In genomic region chr11:95842953-95843352, GRCm38 (mm10) we compare ENCODE assay signal across 10 mouse cellular contexts. TPM values are rescaled to one million over a fixed set of nuclear protein-coding genes. Genes with fewer than 3 reads are reported as not detected.
DNase-seq lines count a peak whose midpoint lies in the region; ATAC-seq and TF ChIP-seq lines count a peak whose summit lies in the region.
"Had no signal": no experiment of that assay in that cellular context is flagged by ENCODE, and none has a peak within 500 bp of the region (broad histone marks: within the 10 kb centered on the region; RNA-seq: fewer than 3 reads in every experiment).

No protein-coding gene starts in this region.

- peak; percentile 42 to 50 for DNase-seq in kidney, postnatal 25 days
- no peak for DNase-seq in kidney, adult 8-10 months
- DNase-seq in cerebellum, postnatal 14 days: no peak
- no peak for DNase-seq in Muller cell, postnatal 12 days (ENCODE audit: inconsistent ontology term)
- DNase-seq: right cerebral cortex, postnatal 14 days had no signal

- peak overlapping the region; percentile 54 for H3K4me3 ChIP-seq in bone marrow macrophage, adult 2 months (ENCODE audit: insufficient read depth, low read length)
- H3K4me3 ChIP-seq: left cerebral cortex, adult 2 months had no signal

- ATAC-seq in hematopoietic stem cell, adult 5-6 weeks (replicated peaks in 1 of 2; ENCODE audit: insufficient read depth in 1 of 2, low FRiP score in 2 of 2, low TSS enrichment in 1 of 2, low read depth in 1 of 2, poor library complexity in 2 of 2, severe bottlenecking in 2 of 2): peak; percentile 18 to 33
- peak; percentile 76 for ATAC-seq in megakaryocyte, adult 5-6 weeks (ENCODE audit: poor library complexity, severe bottlenecking)

- TF ChIP-seq POLR2A in bone marrow macrophage, adult 2 months (IDR thresholded peaks at IDR 0.05; ENCODE audit: borderline replicate concordance, low read depth, low read length): no peak

- TF ChIP-seq CTCF in bone marrow macrophage, adult 2 months (IDR thresholded peaks at IDR 0.05; ENCODE audit: low read depth, low read length): no peak

- peak overlapping the region; percentile 88 for H3K27ac ChIP-seq in bone marrow macrophage, adult 2 months (ENCODE audit: insufficient read depth, low read depth, low read length)
- H3K27ac ChIP-seq: left cerebral cortex, adult 2 months had no signal

- H3K4me1 ChIP-seq in bone marrow macrophage, adult 2 months (ENCODE audit: control insufficient read depth, insufficient read depth, low read length): peaks cover 62% of the 10 kb centered on the region

RNA-seq across cellular contexts. Expression of gene Abi3, which starts 0.7 kb away (rescaled TPM):
- polyA plus RNA-seq in bone marrow macrophage, adult 2 months (2012; ENCODE audit: insufficient read depth, insufficient read length, missing spikeins): 51.7 and 60.6 TPM in 2 replicates
- total RNA-seq in hematopoietic stem cell, adult 5-6 weeks (2017): 8.7 and 16.0 TPM in 2 replicates
- total RNA-seq in megakaryocyte, adult 5-6 weeks (2015): 14.7 and 19.8 TPM in 2 replicates
- 13.7 and 20.0 TPM in 2 replicates for total RNA-seq in megakaryocyte, adult 5-6 weeks (2017)

RNA-seq across cellular contexts. Expression of gene Gngt2, which starts 5.9 kb away (rescaled TPM):
- 167 and 176 TPM in 2 replicates for polyA plus RNA-seq in bone marrow macrophage, adult 2 months (2012; ENCODE audit: insufficient read depth, insufficient read length, missing spikeins)
- total RNA-seq in hematopoietic stem cell, adult 5-6 weeks (2017): 12.0 and 33.3 TPM in 2 replicates
- 92.0 and 95.7 TPM in 2 replicates for total RNA-seq in megakaryocyte, adult 5-6 weeks (2015)
- 64.0 and 66.6 TPM in 2 replicates for total RNA-seq in megakaryocyte, adult 5-6 weeks (2017)

RNA-seq across cellular contexts. Expression of gene Phospho1, which starts 18.7 kb away (rescaled TPM):
- 7.4 and 9.4 TPM in 2 replicates for polyA plus RNA-seq in bone marrow macrophage, adult 2 months (2012; ENCODE audit: insufficient read depth, insufficient read length, missing spikeins)
- 3.9 and 4.8 TPM in 2 replicates for total RNA-seq in hematopoietic stem cell, adult 5-6 weeks (2017)
- total RNA-seq in megakaryocyte, adult 5-6 weeks (2015): 12.6 and 17.3 TPM in 2 replicates
- total RNA-seq in megakaryocyte, adult 5-6 weeks (2017): 2.3 TPM in 1 of 2 replicates, not detected in the other
- polyA plus RNA-seq: hindbrain, embryonic 11.5 days had no signal

Comparison
In these comparisons a context has a peak if more than half of its experiments do, and no peak if none do; other contexts are left out.
1. DNase-seq: peak in kidney, postnatal 25 days (2 of 2); none in kidney, adult 8-10 months (0 of 2), cerebellum, postnatal 14 days (0 of 2) and Muller cell, postnatal 12 days (single experiment).